Mouse (Mus musculus): ENCODE measurements around the gene Snap25.
A peak's percentile ranks its signal among the peaks of the same experiment; 100 is the strongest.

DNA sequence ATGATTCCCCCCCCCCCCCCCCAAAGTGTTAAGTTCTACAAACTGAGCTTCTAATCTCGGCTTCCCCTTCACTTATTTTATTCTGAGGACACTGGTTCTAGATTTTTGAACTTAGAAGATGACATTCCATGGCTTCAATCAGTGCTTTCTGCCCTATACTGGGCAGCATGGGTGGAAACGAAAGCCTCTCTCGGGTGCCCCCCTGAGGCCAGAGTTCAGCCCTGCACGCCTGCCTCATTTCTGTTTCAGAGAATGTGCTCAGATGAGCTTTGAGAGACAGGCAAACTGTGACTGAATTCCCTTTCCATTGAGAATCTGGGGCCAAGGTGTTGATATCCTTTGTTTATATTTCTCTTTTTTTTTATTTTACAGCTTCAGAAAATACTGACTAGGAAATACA lies 7.0 kb downstream of the Snap25 start:
- TF ChIP-seq POLR2A (IDR thresholded peaks at IDR 0.05; ENCODE audit: insufficient read depth, low read depth, low read length) (no peak), CTCF (IDR thresholded peaks at IDR 0.05; ENCODE audit: insufficient read depth, low read depth, low read length) (peak; percentile 58; the same call in 1 of the 2 replicates)
